Mouse (Mus musculus) inflammation-experienced regulatory T-cells, adult 16 weeks (primary cell): ENCODE results near the gene Ufsp1. TPM values are rescaled to one million over a fixed set of nuclear protein-coding genes. Genes with fewer than 3 reads are reported as not detected.

Experiments used
- polyA plus RNA-seq: library from polyadenylated mRNA; unstranded; fragments of 100-300 nt; shearing (Covaris generic); gene quantifications from one replicate; pipeline ENCODE4 v1.2.1, GENCODE M21; 2017

The Ufsp1 gene
- polyA plus RNA-seq, result 1.8 TPM

GRCm38 (mm10) chr5:137293839-137294743, at the start of gene Ufsp1:
Gene Ufsp1, plus strand, starts transcription at chr5:137294629.

GRCm38 (mm10) chr5:137287032-137287952, 7.1 kb upstream of the Ufsp1 start, which contains the start of gene Ache:
Gene Ache, plus strand, starts transcription at chr5:137287519.

GRCm38 (mm10) chr5:137307071-137307912, 12.9 kb downstream of the Ufsp1 start, which contains the start of gene Srrt:
Gene Srrt, minus strand, starts transcription at chr5:137307674.

GRCm38 (mm10) chr5:137314193-137315083, 20.0 kb downstream of the Ufsp1 start, which contains the start of gene Trip6:
Gene Trip6, minus strand, starts transcription at chr5:137314404.

GRCm38 (mm10) chr5:137333512-137334174, 39.2 kb downstream of the Ufsp1 start, which contains the start of gene Slc12a9:
Gene Slc12a9, minus strand, starts transcription at chr5:137333597.

Other genes starting within 250 kb of the Ufsp1 start
- 100.0 TPM for gene Ap1s1, start 248.5 kb upstream of the Ufsp1 start, polyA plus RNA-seq
- gene Serpine1, start 222.4 kb upstream of the Ufsp1 start, polyA plus RNA-seq, result not detected
- gene Trim56, start 178.4 kb upstream of the Ufsp1 start, polyA plus RNA-seq, result 18.8 TPM
- not detected for gene Muc3, start 145.3 kb upstream of the Ufsp1 start, polyA plus RNA-seq
- gene Muc3a, start 82.2 kb upstream of the Ufsp1 start, polyA plus RNA-seq, result 2.4 TPM
- gene Ache, start 7.1 kb upstream of the Ufsp1 start, polyA plus RNA-seq, result 0.51 TPM
- gene Srrt, start 13.0 kb downstream of the Ufsp1 start, polyA plus RNA-seq, result 108 TPM
- gene Trip6, start 19.8 kb downstream of the Ufsp1 start, polyA plus RNA-seq, result 9.0 TPM
- gene Slc12a9, start 39.0 kb downstream of the Ufsp1 start, polyA plus RNA-seq, result 28.5 TPM
- gene Ephb4, start 55.5 kb downstream of the Ufsp1 start, polyA plus RNA-seq, result not detected
- gene Zan, start 182.4 kb downstream of the Ufsp1 start, polyA plus RNA-seq, result 0.67 TPM
- gene Pop7, start 207.9 kb downstream of the Ufsp1 start, polyA plus RNA-seq, result 48.1 TPM
- 3.9 TPM for gene Gigyf1, start 223.9 kb downstream of the Ufsp1 start, polyA plus RNA-seq
- gene Epo, start 238.6 kb downstream of the Ufsp1 start, polyA plus RNA-seq, result not detected
- gene Gnb2, start 238.9 kb downstream of the Ufsp1 start, polyA plus RNA-seq, result 205 TPM